Mouse (Mus musculus) E14TG2a.4 (cell line): ENCODE measurements around the gene Tex12.

ENCODE experiments used
- H3K27me3 ChIP-seq: 2 replicates; pipeline ENCODE4 v1.6.1; 2014; ENCODE audit warnings: low read length, control low read depth; ENCODE audit not compliant: insufficient read depth
- H3K36me3 ChIP-seq: 2 replicates; pipeline ENCODE4 v1.6.1; 2014; ENCODE audit warnings: low read length, control low read depth; ENCODE audit not compliant: insufficient read depth
- H3K4me1 ChIP-seq: replicated peaks from 2 replicates; pipeline ENCODE4 v1.6.1; 2014; ENCODE audit warnings: low read depth, low read length, control low read depth
- H3K4me3 ChIP-seq: replicated peaks from 2 replicates; pipeline ENCODE4 v1.5.1; 2014; ENCODE audit warnings: mild to moderate bottlenecking, low read length
- H3K9me3 ChIP-seq: 2 replicates; pipeline ENCODE4 v1.6.1; 2014; ENCODE audit warnings: low read length, control low read depth
- CTCF ChIP-seq: conservative IDR thresholded peaks from 2 replicates; pipeline ENCODE4 v1.5.1; 2014; ENCODE audit warnings: low read length
- NANOG ChIP-seq: IDR thresholded peaks from 2 replicates; pipeline ENCODE4 v1.6.1; 2014; ENCODE audit warnings: borderline replicate concordance, low read length, mixed read lengths
- POU5F1 ChIP-seq: IDR thresholded peaks from 2 replicates; pipeline ENCODE4 v1.6.1; 2014; ENCODE audit warnings: low read length, borderline replicate concordance

The Tex12 gene

DNA sequence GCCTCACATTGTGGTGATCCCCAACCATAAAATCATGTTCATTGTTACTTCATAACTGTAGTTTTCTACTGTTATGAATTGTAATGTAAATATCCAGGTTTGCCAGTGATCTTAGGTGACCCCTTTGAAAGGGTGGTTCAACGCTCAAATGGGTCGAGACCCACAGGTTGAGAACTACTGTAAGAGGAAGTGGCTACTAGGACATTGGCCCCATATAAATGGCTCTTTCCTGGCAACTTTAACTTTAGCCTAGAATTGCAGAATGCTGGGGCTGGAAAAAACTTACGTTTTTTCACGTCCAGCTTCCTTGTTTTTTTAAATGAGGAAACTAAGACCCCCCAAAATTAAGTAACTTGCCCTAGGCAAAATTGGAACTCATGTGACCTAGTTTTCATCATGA lies 6.2 kb upstream of the Tex12 start:
- H3K4me3 ChIP-seq = no peak overlapping the region
- H3K9me3 ChIP-seq = no peaks in the 10 kb centered on the region
- peaks cover 10% of the 10 kb centered on the region; the same call in 1 of the 2 replicates for H3K27me3 ChIP-seq
- no peaks in the 10 kb centered on the region for H3K36me3 ChIP-seq
- TF ChIP-seq CTCF (no peak), NANOG (no peak), POU5F1 (no peak)
- no peaks in the 10 kb centered on the region for H3K4me1 ChIP-seq

DNA sequence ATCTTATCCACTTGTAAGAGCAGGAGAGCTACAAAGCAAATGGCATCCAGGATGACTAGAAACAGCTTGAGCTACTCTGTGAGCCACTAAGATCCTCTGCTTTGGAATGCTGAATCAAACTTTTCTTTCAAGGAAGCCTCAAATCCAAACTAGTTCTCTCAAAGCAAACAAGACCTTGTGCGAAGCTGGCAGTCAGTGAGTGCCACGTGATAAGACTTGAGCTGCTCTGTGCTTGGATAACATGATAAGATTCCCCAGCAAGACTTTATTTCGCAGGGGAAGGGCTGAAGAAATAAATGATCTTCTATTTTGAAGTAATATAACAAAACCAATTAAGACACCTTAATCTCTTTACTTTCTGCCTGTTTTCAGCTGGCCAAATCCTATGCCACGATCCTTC lies 4.8 kb upstream of the Tex12 start:
- Histone ChIP-seq H3K4me3 (no peak overlapping the region), H3K4me1 (no peaks in the 10 kb centered on the region), H3K9me3 (peaks cover 7% of the 10 kb centered on the region), H3K27me3 (peaks cover 22% of the 10 kb centered on the region), H3K36me3 (no peaks in the 10 kb centered on the region)
- TF ChIP-seq CTCF (no peak), NANOG (no peak), POU5F1 (no peak)

DNA sequence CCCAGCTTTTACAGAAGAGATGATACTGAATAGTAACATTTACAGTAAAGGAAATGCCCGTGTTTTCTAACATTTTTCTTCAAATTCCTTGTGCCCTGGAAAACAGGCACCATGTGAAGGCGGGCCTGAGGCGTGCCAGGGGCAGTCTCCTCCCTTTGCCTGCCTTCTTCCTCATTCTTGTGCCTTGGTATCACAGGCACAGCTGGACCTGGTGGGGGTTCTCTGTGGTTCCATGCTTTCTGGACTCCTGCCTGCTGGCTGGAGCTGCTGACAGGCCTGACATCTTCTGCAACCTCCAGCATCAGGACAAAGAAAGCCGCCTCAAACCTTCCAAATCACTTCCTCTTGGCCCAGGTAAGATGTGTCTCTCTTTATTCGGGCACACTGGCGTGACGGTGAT lies 4.0 kb upstream of the Tex12 start:
- TF ChIP-seq CTCF (no peak), NANOG (no peak), POU5F1 (no peak)
- no peaks in the 10 kb centered on the region for H3K36me3 ChIP-seq
- H3K4me1 ChIP-seq = no peaks in the 10 kb centered on the region
- H3K4me3 ChIP-seq = no peak overlapping the region
- peaks cover 7% of the 10 kb centered on the region for H3K9me3 ChIP-seq
- peaks cover 26% of the 10 kb centered on the region for H3K27me3 ChIP-seq

DNA sequence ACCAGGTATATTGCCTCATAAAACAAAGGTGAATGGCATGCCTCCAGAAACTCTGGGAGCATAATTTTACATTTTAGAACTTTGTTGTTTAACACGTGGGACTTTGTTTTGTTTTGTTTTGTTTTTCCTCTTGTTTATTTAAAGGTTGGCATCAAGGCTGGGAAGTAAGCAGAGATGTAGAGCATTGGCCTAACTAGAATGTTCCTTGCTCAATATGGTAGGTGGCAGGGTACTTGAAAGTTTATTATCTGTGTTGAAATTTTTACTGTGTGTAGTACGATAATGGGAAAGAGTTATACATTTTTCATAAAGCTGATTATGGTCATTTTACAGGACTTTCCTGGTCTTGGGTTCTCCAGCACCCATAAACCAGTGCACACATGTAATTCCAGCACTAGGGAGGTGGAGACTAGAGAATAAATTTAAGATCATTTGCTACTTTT lies 814 bp upstream of the Tex12 start:
- no peaks in the 10 kb centered on the region for H3K36me3 ChIP-seq
- H3K27me3 ChIP-seq = peaks cover 32% of the 10 kb centered on the region
- H3K4me3 ChIP-seq = no peak overlapping the region
- H3K4me1 ChIP-seq = no peaks in the 10 kb centered on the region
- no peak for TF ChIP-seq POU5F1
- TF ChIP-seq NANOG = no peak
- no peak for TF ChIP-seq CTCF
- peaks cover 7% of the 10 kb centered on the region for H3K9me3 ChIP-seq

DNA sequence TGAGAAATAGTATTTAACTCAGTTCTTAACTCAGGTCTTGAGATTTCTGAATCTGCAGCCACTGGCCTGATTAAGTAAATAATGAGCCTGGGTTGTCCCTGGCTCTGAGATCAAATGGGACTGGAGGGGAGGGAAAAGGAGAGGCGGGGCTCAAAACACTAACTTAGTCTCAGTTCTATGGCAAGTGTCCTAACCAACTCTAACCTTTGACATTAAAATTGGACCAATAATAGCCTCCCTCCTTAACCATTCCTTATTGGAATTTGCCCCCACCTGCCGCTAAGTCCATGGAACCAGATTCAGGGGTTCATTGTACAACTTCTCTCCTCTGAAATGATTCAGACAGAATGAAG lies 6.1 kb downstream of the Tex12 start, which contains the start of gene Bco2:
Gene Bco2, minus strand, starts transcription at position 88 of the 353 bp plus-strand sequence.
- TF ChIP-seq NANOG = no peak
- TF ChIP-seq POU5F1 = no peak
- no peak for TF ChIP-seq CTCF
- Histone ChIP-seq H3K4me1 (peaks cover 22% of the 10 kb centered on the region), H3K27me3 (peaks cover 6% of the 10 kb centered on the region), H3K36me3 (no peaks in the 10 kb centered on the region), H3K9me3 (no peaks in the 10 kb centered on the region), H3K4me3 (peak within 1 kb of the TSS; percentile 56)

DNA sequence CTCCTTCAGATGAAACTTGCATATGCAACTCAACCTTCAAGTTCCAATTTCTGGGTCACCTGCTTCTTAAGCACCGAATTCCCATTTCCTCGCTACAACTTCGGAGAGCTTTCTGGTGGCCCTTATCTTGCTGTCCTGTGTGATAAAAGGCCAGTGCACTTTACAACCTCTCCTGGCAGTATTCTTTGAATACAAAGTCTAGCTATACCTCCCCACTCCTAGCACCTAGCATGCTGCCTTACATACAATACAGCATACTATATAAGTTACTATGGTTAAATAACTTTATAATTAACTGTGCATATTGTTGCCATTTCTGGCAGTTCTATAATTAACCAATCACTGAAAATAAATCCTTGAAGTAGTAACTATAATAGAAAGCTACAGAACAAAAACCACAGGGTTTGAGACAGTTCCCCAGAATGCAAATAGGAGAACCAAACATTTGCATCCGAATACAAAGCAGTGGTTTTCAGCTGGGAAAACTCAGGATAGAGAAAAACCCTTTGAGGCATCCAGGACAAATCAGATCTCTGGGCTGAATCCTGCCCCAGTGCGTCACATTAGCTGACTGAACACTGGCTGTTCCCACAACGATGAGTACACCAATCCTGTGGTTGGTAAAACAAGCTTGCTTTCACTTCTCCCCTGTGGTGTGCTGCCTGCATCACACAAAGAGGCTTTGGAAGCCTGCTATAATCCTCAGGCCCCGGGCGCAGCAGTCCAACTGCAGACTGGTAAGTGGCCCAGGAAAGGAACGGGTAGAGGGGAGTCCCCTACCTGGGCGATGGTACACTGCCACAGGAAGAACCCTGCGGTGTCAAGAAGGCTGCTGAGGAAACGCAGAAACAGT lies 6.7 kb downstream of the Tex12 start, which contains the start of gene Il18:
Gene Il18, plus strand, starts transcription at position 587 of the 853 bp plus-strand sequence.
- peaks cover 22% of the 10 kb centered on the region for H3K4me1 ChIP-seq
- H3K9me3 ChIP-seq = no peaks in the 10 kb centered on the region
- TF ChIP-seq NANOG (no peak), POU5F1 (no peak), CTCF (no peak)
- peak within 1 kb of the TSS; percentile 56 for H3K4me3 ChIP-seq
- H3K27me3 ChIP-seq = peaks cover 3% of the 10 kb centered on the region
- no peaks in the 10 kb centered on the region for H3K36me3 ChIP-seq

DNA sequence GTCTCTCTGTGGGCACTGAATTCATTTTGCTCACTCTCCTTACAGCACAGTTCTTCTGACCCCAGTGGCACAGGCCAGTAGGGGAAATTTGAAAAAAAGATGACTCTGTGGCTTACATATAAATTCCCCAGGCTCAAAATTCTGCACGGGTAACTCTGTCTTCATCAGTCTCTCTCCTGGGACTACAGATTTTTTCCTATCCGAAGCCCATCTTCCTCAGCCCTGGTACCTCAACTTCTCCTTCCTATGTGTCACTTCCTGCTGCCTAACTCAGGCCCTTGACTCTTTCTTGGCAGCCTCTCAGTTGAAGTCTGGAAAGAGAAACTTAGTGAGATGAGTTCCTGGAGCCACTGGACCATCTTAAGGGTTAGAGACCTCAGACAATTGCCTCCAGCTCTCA lies 7.6 kb downstream of the Tex12 start:
- TF ChIP-seq CTCF (no peak), NANOG (no peak), POU5F1 (no peak)
- H3K9me3 ChIP-seq = no peaks in the 10 kb centered on the region
- no peaks in the 10 kb centered on the region for H3K27me3 ChIP-seq
- no peak overlapping the region for H3K4me3 ChIP-seq
- peaks cover 22% of the 10 kb centered on the region for H3K4me1 ChIP-seq
- H3K36me3 ChIP-seq = no peaks in the 10 kb centered on the region

DNA sequence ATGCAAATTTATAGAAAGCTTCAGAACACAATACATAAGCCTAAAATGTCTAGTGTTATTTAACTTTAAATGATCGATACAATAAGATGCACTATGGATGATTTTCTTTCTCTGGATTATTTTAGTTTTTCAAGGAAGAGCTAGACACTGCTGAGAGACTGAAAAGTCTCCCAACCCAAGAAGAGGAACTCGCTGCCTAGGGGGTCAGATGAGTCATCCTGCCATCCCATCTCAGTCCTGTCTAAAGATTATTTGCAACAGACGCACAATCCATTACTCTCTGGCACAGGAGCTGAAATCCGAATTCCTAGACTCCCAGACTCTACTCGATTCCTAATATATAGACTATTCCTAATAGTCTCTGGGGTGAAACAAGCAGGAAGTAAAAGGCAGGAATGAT lies 8.9 kb downstream of the Tex12 start:
- Histone ChIP-seq H3K36me3 (no peaks in the 10 kb centered on the region), H3K9me3 (no peaks in the 10 kb centered on the region), H3K4me1 (peaks cover 22% of the 10 kb centered on the region), H3K27me3 (no peaks in the 10 kb centered on the region), H3K4me3 (no peak overlapping the region)
- TF ChIP-seq CTCF (no peak), POU5F1 (no peak), NANOG (no peak)

DNA sequence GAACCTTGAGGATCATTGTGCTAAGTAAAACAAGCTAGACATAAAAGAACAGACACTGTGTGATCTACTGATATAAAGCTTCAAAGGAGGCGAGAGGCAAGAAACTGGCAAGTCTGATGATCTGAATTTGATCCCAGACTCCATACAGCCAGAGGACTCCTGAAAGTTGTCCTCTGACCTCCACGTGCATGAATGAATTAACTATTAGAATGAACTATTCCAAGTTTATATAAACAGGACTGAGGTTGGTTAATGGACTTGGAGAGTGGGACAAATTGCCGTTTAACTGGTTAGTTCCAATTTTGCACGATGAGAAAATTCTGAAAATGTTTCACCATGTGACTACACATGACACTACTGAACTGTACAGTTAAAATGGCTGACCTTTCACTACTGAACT lies 12.2 kb downstream of the Tex12 start:
- H3K27me3 ChIP-seq = no peaks in the 10 kb centered on the region
- H3K9me3 ChIP-seq = no peaks in the 10 kb centered on the region
- no peak for TF ChIP-seq NANOG
- TF ChIP-seq CTCF = no peak
- TF ChIP-seq POU5F1 = no peak
- no peaks in the 10 kb centered on the region for H3K36me3 ChIP-seq
- no peak overlapping the region for H3K4me3 ChIP-seq
- peaks cover 4% of the 10 kb centered on the region for H3K4me1 ChIP-seq
